Mouse (Mus musculus) Patski (cell line): Measurements from ENCODE around the gene Gcnt2. TPM values are rescaled to one million over a fixed set of nuclear protein-coding genes. Genes with fewer than 3 reads are reported as not detected.

Experiments
- ATAC-seq: fragments of 100-300 bp; one replicate; pipeline ENCODE4 v1.8.0; 2021
- CTCF ChIA-PET: fragments of 350-600 bp; sonication (Branson Sonifier 250); formaldehyde crosslinking; loops from one replicate; lab custom pipeline; 2022; ENCODE audit warnings: inconsistent platforms; lab: Charles Lee
- POLR2A ChIA-PET: fragments of 350-600 bp; sonication (Branson Sonifier 250); formaldehyde crosslinking; loops from one replicate; lab custom pipeline; 2022; ENCODE audit warnings: antibody characterized with exemption, inconsistent platforms; lab: Charles Lee
- DNase-seq: peaks from one replicate; pipeline ENCODE4 v3.0.0-alpha.2; 2011; ENCODE audit warnings: low read depth, low spot score
- H3K27me3 ChIP-seq: fragments of 371-371 bp; one replicate; pipeline ENCODE4 v1.5.1; 2021
- CTCF ChIP-seq: fragments of 100-300 bp; IDR thresholded peaks from one replicate; pipeline ENCODE4 v1.5.1; 2021
- in situ Hi-C: fragments of 300-500 bp; cut with MboI; formaldehyde crosslinking; loops from 3 replicates; pipeline ENCODE4 v1.11.1; 2018; ENCODE audit warnings: low pct_unique_long_range_greater_than_20kb, mixed read lengths
- polyA plus RNA-seq: library from polyadenylated mRNA; unstranded; gene quantifications from one replicate; pipeline ENCODE4 v1.2.3, GENCODE M21; 2021

Gene Gcnt2
- polyA plus RNA-seq, 1 experiment from 2014 or later, result 71.2 TPM

DNA sequence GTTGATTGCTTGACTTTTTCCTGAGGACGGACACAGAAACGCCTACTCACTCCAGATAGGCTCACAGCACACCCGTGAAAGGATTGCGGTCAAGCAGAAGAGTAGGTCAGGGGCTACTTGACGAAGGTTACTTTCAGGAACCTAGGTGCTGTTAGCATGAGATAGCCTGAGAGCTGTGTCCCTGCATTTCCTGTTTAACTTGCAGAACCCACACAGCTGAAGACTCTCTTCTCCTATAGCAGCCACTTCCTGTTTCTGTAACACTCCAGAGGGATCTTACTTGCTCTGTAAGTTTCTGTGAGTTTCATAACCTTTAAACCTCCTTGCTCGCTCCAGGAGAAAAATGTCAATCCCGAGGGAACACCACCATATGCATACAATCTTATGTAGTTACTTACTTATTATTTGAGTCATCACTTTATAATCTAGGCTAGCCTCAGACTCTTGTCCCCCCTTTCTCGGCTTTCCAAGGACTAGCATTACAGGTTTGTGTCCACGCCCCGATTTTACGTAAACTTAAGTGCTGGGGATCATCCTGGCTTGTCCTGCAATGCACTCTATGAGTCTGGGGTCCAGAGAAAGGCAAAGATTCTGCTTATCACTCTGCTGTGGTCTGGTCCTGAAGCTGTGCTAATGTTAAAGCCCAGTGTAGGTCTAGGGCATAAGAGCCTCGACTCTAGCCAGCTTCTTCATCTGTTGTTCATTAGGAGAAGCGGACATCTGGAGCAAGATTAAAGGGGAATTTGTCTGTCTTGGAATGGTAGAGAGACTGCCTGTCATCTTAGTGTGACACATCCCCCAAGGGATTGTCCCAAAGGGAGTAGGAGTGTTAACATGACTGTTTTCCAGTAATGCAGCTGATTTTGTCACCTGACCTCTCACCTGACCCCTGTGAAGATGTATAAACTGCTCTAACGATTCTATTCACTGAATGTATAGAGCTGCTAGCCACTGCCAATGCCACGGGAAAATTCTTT is 40.7 kb downstream of the Gcnt2 start:
- in situ Hi-C loops, result loop anchor here (5.0 kb wide), 1 partner anchor 38 kb away; no protein-coding TSS in a partner anchor
- no peaks in the 10 kb centered on the region for H3K27me3 ChIP-seq
- no peak for DNase-seq
- ChIA-PET CTCF (interaction anchor here (1.5 kb wide), 1 partner anchor 10 kb away, joined by 3 read pairs; no protein-coding TSS in a partner anchor), POLR2A (interaction anchor here (0.6 kb wide), 1 partner anchor 1250 kb away, joined by 3 read pairs; no protein-coding TSS in a partner anchor)
- TF ChIP-seq CTCF, result no peak
- ATAC-seq, result no peak

- no peak for TF ChIP-seq CTCF
- ATAC-seq (no peak), DNase-seq (no peak)
- no peaks in the 10 kb centered on the region for H3K27me3 ChIP-seq
- CTCF ChIA-PET, result interaction anchor here (1.5 kb wide), 1 partner anchor 9 kb away, joined by 3 read pairs; no protein-coding TSS in a partner anchor
- POLR2A ChIA-PET, result no interaction called here
- in situ Hi-C loops, result loop anchor here (5.0 kb wide), 1 partner anchor 39 kb away; no protein-coding TSS in a partner anchor
Observed at GRCm38 (mm10) chr13:40901263-40901662, 41.7 kb downstream of the Gcnt2 start.

GRCm38 (mm10) chr13:40901831-40902459 is 42.4 kb downstream of the Gcnt2 start:
- POLR2A ChIA-PET, result no interaction called here
- CTCF ChIA-PET, result interaction anchor here (1.5 kb wide), 1 partner anchor 9 kb away, joined by 3 read pairs; no protein-coding TSS in a partner anchor
- no peak for TF ChIP-seq CTCF
- no peak for ATAC-seq
- H3K27me3 ChIP-seq, result no peaks in the 10 kb centered on the region
- no peak for DNase-seq
- in situ Hi-C loops, result loop anchor here (5.0 kb wide), 1 partner anchor 40 kb away; no protein-coding TSS in a partner anchor

DNA sequence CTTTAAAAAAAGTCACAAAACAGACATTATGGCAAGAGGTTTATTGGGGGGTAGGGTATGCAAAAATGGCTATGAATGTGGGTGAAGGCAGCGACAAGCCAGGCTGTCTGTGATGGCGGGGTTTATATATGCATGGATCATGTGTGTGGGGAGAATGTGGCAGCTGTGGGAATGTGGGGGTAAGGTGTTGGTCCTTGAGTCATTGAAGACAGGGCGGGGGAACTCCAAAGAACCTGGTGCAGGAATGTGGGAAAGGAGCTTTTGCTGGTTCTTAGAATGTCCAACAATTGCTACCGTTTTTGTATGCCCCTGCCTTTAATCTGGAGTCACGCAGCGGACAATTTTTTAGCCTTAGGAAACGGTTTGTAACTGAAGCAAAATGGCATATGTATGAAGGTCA is 44.5 kb downstream of the Gcnt2 start:
- ChIA-PET POLR2A (no interaction called here), CTCF (no interaction called here)
- H3K27me3 ChIP-seq, result no peaks in the 10 kb centered on the region
- in situ Hi-C loops, result loop anchor here (5.0 kb wide), 1 partner anchor 42 kb away; no protein-coding TSS in a partner anchor
- DNase-seq (no peak), ATAC-seq (no peak)
- no peak for TF ChIP-seq CTCF

DNA sequence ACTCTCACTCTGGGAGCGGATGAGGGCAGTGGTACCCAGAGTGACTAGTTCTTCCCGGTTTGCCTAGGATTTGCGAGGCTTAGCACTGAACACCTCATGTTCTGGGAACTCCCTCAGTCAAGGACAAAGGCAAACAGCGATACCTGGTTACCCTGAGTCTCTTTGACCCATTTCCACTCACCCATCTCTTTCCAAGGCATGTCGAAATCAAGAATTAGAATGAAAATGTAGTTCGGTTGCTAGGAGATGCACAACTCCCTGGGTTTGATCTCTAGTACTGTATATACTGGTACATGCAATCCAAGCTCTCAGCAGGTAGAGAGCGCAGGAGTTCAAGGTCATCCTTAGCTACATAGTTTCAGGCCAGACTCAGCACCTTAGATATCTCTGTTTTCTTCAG is 47.0 kb downstream of the Gcnt2 start:
- H3K27me3 ChIP-seq, result no peaks in the 10 kb centered on the region
- DNase-seq, result no peak
- ATAC-seq, result no peak
- POLR2A ChIA-PET, result no interaction called here
- TF ChIP-seq CTCF, result no peak
- in situ Hi-C loops, result no loop called here
- CTCF ChIA-PET, result interaction anchor here (0.6 to 0.7 kb wide), 2 partner anchors 104 to 1367 kb away, joined by 3 read pairs; no protein-coding TSS in a partner anchor

- in situ Hi-C loops, result no loop called here
- ATAC-seq (no peak), DNase-seq (no peak)
- no peak for TF ChIP-seq CTCF
- CTCF ChIA-PET, result interaction anchor here (0.6 to 0.7 kb wide), 2 partner anchors 103 to 1367 kb away, joined by 3 read pairs; no protein-coding TSS in a partner anchor
- POLR2A ChIA-PET, result interaction anchor here (1.2 kb wide), 1 partner anchor 10 kb away, joined by 3 read pairs; no protein-coding TSS in a partner anchor
- H3K27me3 ChIP-seq, result no peaks in the 10 kb centered on the region
Observed at GRCm38 (mm10) chr13:40907274-40907673, 47.7 kb downstream of the Gcnt2 start.

- CTCF ChIA-PET, result no interaction called here
- no peak for ATAC-seq
- DNase-seq, result no peak
- POLR2A ChIA-PET, result interaction anchor here (1.2 kb wide), 1 partner anchor 9 kb away, joined by 3 read pairs; no protein-coding TSS in a partner anchor
- no peaks in the 10 kb centered on the region for H3K27me3 ChIP-seq
- in situ Hi-C loops, result no loop called here
- no peak for TF ChIP-seq CTCF
Observed at GRCm38 (mm10) chr13:40908044-40908443, 48.5 kb downstream of the Gcnt2 start.

DNA sequence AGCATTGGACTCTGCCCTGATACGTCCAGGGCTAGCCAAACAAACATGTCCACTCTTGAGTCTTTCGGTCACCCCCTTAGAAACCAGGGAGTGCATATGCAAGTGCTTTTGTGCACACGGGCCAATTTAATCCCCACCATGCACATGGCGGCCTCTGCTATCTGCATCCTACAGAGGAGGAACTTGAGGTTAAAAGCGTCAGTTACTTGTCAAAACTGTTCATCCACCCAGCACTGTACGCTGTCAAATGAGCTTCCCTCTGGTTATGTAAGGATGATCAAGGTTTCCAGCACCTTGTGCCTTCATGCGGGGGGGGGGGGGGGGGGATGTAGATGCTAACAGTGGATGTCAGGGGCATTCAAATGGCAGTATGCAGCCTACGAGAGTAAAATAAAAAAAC is 49.5 kb downstream of the Gcnt2 start:
- ChIA-PET CTCF (no interaction called here), POLR2A (no interaction called here)
- DNase-seq (no peak), ATAC-seq (no peak)
- TF ChIP-seq CTCF, result no peak
- no peaks in the 10 kb centered on the region for H3K27me3 ChIP-seq
- in situ Hi-C loops, result no loop called here

- peak; percentile 17 for TF ChIP-seq CTCF
- in situ Hi-C loops, result no loop called here
- no peak for DNase-seq
- no peak for ATAC-seq
- POLR2A ChIA-PET, result no interaction called here
- H3K27me3 ChIP-seq, result no peaks in the 10 kb centered on the region
- CTCF ChIA-PET, result interaction anchor here (0.9 to 1.2 kb wide), 3 partner anchors 9 to 63 kb away, joined by 3 read pairs; no protein-coding TSS in a partner anchor
Observed at GRCm38 (mm10) chr13:40910047-40910446, 50.5 kb downstream of the Gcnt2 start.

- ATAC-seq (no peak), DNase-seq (no peak)
- TF ChIP-seq CTCF, result no peak
- CTCF ChIA-PET, result no interaction called here
- in situ Hi-C loops, result no loop called here
- H3K27me3 ChIP-seq, result no peaks in the 10 kb centered on the region
- POLR2A ChIA-PET, result no interaction called here
Observed at GRCm38 (mm10) chr13:40911951-40912350, 52.4 kb downstream of the Gcnt2 start.
